Mouse (Mus musculus) left cerebral cortex, adult 6 months (tissue): Measurements from ENCODE around the gene N4bp2l2. TPM values are rescaled to one million over a fixed set of nuclear protein-coding genes. Genes with fewer than 3 reads are reported as not detected.

ENCODE experiments used
- long read RNA-seq, 2 experiments: library from polyadenylated mRNA; unstranded; transcript quantifications; one replicate each; pipeline ENCODE4 v2.0.0; 2019 to 2020
- polyA plus RNA-seq: library from polyadenylated mRNA; unstranded; fragments of <200 nt; fragmentation: Nextera tagmentation; gene quantifications from 2 replicates; pipeline ENCODE4 v1.2.3, GENCODE M21; 2021

N4bp2l2 gene
- polyA plus RNA-seq = 12.2 and 12.7 TPM in 2 replicates
- long read RNA-seq, experiment 1, full-length matches to known transcripts = 23 of 51 reads
- long read RNA-seq, experiment 1, partial matches to known transcripts = 6 of 51 reads
- long read RNA-seq, experiment 1, other reads (novel, unspliced or antisense) = 22 of 51 reads
- long read RNA-seq, experiment 2, full-length matches to known transcripts = 7 of 40 reads
- long read RNA-seq, experiment 2, partial matches to known transcripts = 29 of 40 reads
- long read RNA-seq, experiment 2, other reads (novel, unspliced or antisense) = 4 of 40 reads

DNA sequence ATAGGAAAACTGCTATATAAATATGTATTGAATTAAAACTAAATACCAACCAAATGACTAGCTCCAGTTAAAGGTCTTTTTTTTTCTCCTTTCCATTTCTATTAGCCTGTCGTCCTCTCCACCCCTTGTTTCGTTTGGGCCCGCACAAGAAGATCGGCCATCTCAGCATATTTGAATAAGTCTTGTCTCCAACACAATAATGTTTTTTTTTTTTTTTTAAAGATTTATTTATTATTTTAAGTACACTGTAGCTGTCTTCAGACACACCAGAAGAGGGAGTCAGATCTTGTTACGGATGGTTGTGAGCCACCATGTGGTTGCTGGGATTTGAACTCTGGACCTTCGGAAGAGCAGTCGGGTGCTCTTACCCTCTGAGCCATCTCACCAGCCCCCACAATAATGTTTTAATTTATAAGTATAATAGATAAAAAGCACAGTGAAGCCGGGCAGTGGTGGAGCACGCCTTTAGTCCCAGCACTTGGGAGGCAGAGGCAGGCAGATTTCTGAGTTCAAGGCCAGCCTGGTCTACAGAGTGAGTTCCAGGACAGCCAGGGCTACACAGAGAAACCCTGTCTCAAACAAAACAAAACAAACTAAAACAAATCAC is at the start of gene N4bp2l2:
TSS of gene N4bp2l2 (minus strand) at position 51 of the 607 bp plus-strand sequence.

DNA sequence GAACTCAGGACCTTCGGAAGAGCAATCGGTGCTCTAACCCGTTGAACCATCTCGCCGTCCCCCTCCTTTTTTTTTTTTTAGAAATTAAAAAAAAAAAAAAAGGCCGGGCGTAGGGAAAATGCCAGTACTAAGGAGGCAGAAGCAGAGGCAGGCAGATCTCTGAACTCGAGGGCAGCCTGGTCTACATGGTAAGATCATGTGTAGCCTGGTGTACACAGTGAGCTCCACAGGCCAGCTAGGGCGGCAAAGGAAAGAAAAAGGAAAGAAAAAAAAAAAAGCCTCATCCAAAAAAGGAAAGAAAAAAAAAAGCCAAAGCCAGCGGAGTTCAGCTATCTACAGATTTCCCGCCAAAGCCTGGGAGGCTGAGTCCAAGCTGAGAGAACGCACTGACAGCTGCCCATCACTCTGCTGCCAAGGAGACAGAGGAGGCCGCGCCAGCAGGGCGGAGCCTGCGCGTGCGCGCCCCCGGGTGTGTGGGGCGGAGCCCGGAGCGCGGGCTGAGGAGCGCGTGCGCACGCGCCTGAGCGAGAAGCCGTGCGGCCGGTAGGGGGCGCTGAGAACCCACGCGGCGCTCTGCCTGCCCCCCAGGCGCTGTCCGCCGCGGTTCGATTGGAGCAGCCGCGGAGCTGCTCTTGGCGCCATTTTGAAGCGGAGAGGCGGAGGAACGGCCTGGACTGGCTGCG is 7.3 kb upstream of the N4bp2l2 start, which contains the start of gene Pds5b:
TSS of gene Pds5b (plus strand) at position 587 of the 683 bp plus-strand sequence.

DNA sequence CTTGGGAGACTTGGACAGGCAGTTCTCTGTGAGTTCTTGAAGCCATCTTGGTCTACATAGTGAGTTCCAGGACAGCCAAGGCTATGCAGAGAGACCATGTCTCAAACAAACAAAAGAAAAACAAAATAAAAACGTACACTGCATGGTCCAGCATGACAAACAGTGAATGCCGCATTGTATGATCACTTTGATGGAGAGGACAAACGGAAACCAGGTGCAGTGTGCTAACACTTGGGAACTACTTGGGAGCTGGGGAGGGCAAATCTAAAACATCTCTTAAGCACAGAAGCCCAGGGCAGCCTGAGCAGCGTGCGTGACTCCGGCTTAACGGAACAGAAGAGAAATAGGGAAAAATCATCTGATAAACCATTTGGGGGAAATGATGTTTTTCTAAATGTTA is 68.9 kb downstream of the N4bp2l2 start, which contains the start of gene N4bp2l1:
TSS of gene N4bp2l1 (minus strand) at position 101 of the 400 bp plus-strand sequence.

Other genes with a start within 250 kb of the N4bp2l2 start
- 2.1 and 3.1 TPM in 2 replicates for gene Zar1l, start 148.0 kb downstream of the N4bp2l2 start, polyA plus RNA-seq
- gene Brca2, start 143.6 kb downstream of the N4bp2l2 start, polyA plus RNA-seq = 2.4 TPM in 2 replicates
- 16.7 and 18.3 TPM in 2 replicates for gene N4bp2l1, start 69.0 kb downstream of the N4bp2l2 start, polyA plus RNA-seq
- 7.9 and 9.3 TPM in 2 replicates for gene Pds5b, start 7.6 kb upstream of the N4bp2l2 start, polyA plus RNA-seq